Mouse (Mus musculus) macrophage (primary cell): ENCODE data around the gene Galns. TPM values are rescaled to one million over a fixed set of nuclear protein-coding genes. Genes with fewer than 3 reads are reported as not detected.

Source experiments
- H3K27ac ChIP-seq: fragments of 350-480 bp; formaldehyde crosslinking; 2 replicates; pipeline ENCODE4 v1.9.0; 2021
- H3K36me3 ChIP-seq: fragments of 350-480 bp; formaldehyde crosslinking; 2 replicates; pipeline ENCODE4 v1.9.0; 2021; ENCODE audit errors: inconsistent target
- H3K4me3 ChIP-seq: fragments of 350-480 bp; formaldehyde crosslinking; 2 replicates; pipeline ENCODE4 v1.9.0; 2021; ENCODE audit errors: inconsistent target
- H3K79me2 ChIP-seq: fragments of 350-480 bp; formaldehyde crosslinking; 2 replicates; pipeline ENCODE4 v1.9.0; 2021; ENCODE audit errors: inconsistent target
- WGBS: methylation state at CpG from one replicate; pipeline ENCODE4 v1.1.7; 2026; ENCODE audit warnings: inconsistent platforms; ENCODE audit not compliant: missing documents; 5-methylcytosine and 5-hydroxymethylcytosine counted together
- polyA plus RNA-seq: library from polyadenylated mRNA; stranded (reverse); fragments of 250-400 nt; gene quantifications from 3 replicates; pipeline ENCODE4 v1.2.4, GENCODE M21; 2018; ENCODE audit warnings: inconsistent platforms
- total RNA-seq, 78 experiments: library from RNA; depleted of rRNA; stranded (reverse); fragments of 250-400 nt; gene quantifications; 1 replicate in 9 of 78; 2 replicates in 24 of 78; 3 replicates in 43 of 78; 4 replicates in 2 of 78; pipeline ENCODE4 v1.2.4; 2018; ENCODE audit warnings: inconsistent platforms in 56 of 78

Gene Galns
- total RNA-seq (2018; cell fraction: chromatin; rRNA removed): 10 to 100 TPM; 10.3 to 60.8 (median 33.9) TPM
- total RNA-seq (2018; cell fraction: cytosol; rRNA removed): 100 to 1,000 TPM in 8 of 26 experiments, 10 to 100 TPM in 18; 70.1 to 132 (median 87.3) TPM
- total RNA-seq (2018; cell fraction: nucleus; rRNA removed): 100 to 1,000 TPM in 6 of 26 experiments, 10 to 100 TPM in 20; 33.0 to 130 (median 90.1) TPM
- polyA plus RNA-seq: 70.7 to 140 TPM (median 99.8 TPM) in 3 replicates

DNA sequence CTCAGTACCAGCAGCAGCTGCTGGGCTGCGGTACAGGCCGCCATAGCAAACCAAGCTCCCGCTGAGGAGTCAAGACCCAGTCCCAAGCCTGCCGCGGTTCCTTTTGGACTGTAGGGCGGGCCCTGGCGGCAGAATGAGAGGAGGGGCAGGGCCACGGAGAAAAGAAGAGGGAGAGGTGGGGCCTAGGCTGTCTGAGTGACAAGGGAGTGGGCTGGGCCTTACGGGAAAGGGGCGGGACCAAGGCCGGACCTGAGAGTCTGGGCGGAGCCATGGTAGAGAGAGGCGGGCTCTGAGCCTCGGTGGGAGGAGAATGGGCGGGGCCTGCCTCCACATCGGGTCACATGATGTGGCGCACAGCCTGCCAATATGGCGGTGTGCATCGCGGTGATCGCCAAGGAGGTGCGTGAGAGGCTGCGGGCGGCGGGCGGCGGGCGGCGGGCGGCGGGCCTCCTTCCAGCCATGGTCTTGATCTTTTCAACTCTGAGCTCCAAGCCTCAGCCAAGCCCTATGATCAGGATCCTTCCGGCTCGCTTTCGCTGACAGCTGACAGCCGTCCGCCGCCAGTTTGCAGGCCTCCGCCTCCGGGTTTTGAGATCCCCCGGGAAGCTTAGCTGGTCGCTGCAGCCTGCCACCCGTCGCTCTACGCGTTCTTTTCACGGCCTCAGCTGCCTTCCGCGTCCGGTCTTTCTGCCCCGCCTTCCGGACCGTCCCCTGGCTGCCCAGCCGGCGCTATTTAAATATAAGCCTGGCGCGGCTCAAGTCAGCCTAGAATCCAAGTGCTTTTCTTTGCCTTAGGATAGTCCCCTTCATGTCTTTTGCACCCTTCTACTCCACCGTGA is at the start of gene Galns, which contains the start of gene Trappc2l:
TSS of gene Galns (minus strand) at position 169 of the 839 bp plus-strand sequence.
TSS of gene Trappc2l (plus strand) at position 346 of the 839 bp plus-strand sequence.
- WGBS: under 1% methylated on average over 56 of the region's 57 CpGs
- H3K36me3 ChIP-seq: peaks cover 22% of the 10 kb centered on the region
- H3K79me2 ChIP-seq: peaks cover 52% of the 10 kb centered on the region
- peak within 1 kb of the TSS; percentile 73 for H3K4me3 ChIP-seq
- peak within 1 kb of the TSS; percentile 66 for H3K27ac ChIP-seq

DNA sequence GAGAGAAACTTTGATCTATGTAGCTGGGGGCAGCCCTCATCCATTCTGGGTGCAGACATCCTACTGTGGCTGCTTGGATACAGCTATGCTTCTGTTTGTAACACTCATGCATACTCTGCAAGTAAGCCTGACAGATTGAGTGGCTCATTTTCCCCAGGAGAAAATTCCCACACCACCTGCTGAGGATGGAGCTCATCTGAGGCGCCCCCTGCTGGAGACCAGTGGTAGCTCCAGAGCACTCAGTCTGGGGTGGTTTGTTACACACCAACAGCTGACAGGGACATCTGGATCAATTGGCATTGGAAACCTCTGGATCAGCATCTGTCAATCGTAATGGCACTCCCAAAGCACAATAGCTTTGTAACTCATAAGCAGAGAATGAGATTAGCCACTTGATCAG is 48.8 kb upstream of the Galns start:
- WGBS: 77% methylated on average over 2 of the region's 2 CpGs
- no peaks in the 10 kb centered on the region for H3K36me3 ChIP-seq
- no peaks in the 10 kb centered on the region; the same call in 1 of the 2 replicates for H3K79me2 ChIP-seq
- H3K27ac ChIP-seq: no peak overlapping the region
- no peak overlapping the region for H3K4me3 ChIP-seq

DNA sequence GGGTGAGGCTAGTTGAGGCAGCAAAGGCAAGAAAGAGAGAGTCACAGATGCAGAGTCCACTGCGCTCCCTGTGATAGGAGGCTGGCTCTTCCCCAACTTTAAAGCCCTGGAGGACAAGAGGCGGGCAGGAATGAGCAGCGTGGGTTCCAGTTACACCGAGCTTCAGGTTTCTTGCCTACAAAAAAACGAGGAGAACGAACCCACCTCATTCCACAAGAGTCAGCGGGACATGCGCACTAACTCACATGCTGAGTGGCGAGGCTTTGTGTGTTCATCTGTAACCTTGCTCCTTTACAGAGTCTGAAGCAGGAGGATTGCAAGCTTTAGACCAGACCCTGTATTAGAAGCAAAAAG is 47.5 kb upstream of the Galns start:
- Histone ChIP-seq H3K79me2 (no peaks in the 10 kb centered on the region; the same call in 1 of the 2 replicates), H3K27ac (no peak overlapping the region), H3K36me3 (no peaks in the 10 kb centered on the region), H3K4me3 (no peak overlapping the region)
- WGBS: 98% methylated on average over 9 of the region's 9 CpGs

DNA sequence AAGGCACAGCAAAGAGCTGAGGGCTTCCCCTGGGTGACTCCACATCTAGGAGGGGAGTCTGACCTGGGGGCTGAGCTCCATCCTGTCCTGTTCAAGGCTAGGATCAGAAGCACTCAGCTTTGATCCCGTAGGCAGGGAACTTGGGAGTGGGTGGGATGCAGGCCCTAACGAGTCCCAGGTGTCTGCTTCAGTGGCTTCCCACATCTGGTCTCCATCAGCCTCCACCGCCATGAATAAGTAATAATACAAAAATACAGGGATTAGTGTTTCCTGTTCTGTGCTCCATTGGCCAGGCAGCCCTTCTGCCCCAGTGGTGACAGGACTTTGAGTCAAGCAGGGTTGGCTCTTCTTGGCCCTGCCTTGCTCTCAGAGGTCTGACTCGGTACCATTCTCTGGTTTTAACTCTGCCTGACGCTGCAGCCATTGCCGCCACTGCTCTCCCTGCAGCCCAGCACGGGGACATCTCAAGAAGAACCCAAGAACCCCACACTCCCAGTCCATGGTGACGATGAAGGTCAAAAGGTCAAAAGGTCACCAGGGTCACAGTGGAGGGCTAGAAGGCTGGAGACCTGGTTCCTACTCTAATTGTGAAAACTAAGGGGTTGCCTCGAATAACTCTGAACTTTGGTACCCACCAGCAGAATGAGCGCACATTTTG is 47.0 kb upstream of the Galns start:
- Histone ChIP-seq H3K36me3 (no peaks in the 10 kb centered on the region), H3K27ac (no peak overlapping the region), H3K4me3 (no peak overlapping the region), H3K79me2 (no peaks in the 10 kb centered on the region; the same call in 1 of the 2 replicates)
- WGBS: 89% methylated on average over 10 of the region's 10 CpGs

DNA sequence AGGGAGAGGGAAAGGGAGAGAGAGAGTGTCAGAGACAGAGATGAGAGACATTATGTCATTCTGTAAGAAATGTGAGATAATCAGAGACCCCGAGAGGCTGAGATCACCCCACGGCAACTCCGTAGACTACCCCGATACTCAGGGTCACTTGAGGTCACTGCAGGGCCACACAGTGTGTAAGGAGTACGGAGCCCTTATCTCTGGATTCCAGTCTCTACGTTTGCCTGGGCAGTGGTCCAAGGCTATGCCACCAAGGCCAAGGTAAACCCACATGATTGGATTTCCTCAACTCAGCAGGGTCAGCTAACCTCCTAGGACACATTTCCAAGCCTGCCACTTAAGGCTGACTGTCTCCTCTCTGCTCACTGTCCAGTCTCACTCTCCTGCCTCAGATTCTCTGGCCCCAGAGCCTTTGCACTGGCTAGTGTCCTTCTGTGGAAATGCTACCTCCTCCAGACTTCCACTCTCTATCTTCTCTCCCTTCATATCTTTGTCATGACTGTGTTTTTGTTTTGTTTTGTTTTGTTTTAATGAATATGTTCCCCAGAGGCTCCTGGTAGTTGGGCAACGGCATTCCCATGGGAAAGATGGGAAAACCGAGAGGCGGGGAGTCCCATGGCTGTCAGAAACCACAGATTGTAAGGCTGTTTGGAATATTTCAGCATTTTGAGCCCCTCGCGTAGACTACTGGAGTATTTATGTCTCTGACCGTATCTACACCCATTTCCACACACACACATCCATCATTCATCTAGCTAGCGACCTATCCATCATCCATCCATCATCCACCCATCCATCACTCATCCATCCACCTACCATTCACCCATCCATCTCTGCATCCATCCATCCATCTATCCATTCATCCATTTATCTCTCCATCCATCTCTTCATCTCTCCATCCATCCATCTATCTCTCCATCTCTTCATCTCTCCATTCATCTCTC is 45.1 kb upstream of the Galns start:
- WGBS: 80% methylated on average over 13 of the region's 13 CpGs
- Histone ChIP-seq H3K36me3 (no peaks in the 10 kb centered on the region), H3K4me3 (no peak overlapping the region), H3K27ac (no peak overlapping the region), H3K79me2 (no peaks in the 10 kb centered on the region; the same call in 1 of the 2 replicates)

DNA sequence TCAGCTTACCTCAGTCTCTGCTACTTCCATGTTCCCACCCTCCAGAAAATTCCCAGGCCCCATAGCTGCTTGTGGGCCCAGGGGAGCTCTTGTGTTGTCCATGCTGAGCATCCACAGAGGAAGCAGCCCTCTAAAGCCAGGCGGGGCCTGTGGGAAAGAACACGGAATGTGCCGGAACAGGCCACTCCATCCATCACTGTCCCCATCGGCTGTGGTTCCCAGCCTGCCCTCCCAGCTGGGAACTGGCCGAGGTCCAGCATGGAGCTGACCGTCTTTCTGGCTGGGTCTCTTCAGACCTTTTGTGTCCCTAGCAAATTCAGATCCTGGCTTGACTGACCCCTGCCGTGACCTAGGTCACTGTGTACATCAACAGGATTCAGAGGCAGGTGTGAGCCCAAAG is 43.5 kb upstream of the Galns start:
- Histone ChIP-seq H3K36me3 (no peaks in the 10 kb centered on the region), H3K79me2 (no peaks in the 10 kb centered on the region), H3K27ac (no peak overlapping the region), H3K4me3 (no peak overlapping the region)
- WGBS: 95% methylated on average over 7 of the region's 7 CpGs

DNA sequence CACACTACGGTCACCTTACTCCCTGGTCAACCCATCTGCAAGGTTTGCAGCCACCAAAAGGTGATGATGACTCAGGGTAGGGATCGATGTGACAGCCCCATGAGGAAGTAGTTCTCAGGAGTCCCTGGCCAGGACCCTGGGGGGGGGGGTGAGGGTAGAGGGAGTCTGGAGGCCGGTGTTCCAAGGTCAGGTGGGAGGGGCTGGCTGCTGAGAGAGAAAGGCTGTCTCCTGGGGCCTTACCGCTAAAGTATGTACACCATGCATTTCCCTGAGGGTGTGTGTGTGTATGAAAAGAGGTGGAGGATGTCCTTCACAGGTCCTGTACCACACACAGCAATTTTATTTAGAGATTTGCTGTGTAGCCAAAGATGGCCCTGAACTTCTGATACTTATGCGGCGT is 41.4 kb upstream of the Galns start:
- H3K36me3 ChIP-seq: no peaks in the 10 kb centered on the region
- 67% methylated on average over 6 of the region's 6 CpGs for WGBS

DNA sequence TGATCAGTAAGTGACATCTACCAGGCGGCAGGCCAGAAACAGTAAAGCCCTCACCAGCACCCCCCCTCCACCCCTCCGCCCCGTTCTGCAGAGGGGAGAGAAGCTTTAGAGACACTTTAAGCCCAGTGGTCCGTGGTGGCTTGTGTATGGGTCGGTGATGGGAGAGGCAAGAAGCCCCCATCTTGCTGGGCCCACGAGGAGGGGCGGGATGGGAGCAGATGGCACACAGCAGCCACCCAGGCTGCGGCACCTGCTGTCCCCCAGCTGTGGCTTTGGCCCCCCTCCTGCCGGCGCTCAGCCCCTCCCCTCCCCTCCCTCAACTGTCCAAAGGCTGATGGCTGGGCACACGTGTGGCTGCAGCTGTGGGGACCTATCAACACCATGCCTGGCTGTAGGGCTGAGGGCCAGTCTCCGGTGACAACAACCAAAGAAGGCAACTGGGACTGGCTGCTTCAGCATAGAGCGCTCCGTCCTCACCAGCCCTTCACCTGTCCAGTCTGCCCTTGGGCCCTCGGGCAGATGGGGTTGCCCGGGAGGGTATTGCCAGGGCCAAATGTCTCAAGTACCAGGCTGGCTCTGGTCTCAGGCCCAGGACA is 40.2 kb upstream of the Galns start:
- no peaks in the 10 kb centered on the region for H3K79me2 ChIP-seq
- H3K4me3 ChIP-seq: no peak overlapping the region
- 82% methylated on average over 14 of the region's 16 CpGs for WGBS
- no peaks in the 10 kb centered on the region for H3K36me3 ChIP-seq
- no peak overlapping the region for H3K27ac ChIP-seq

More for the DNA sequence above, 41.4 kb upstream of the Galns start:
- Histone ChIP-seq H3K4me3 (no peak overlapping the region), H3K79me2 (no peaks in the 10 kb centered on the region), H3K27ac (no peak overlapping the region)

DNA sequence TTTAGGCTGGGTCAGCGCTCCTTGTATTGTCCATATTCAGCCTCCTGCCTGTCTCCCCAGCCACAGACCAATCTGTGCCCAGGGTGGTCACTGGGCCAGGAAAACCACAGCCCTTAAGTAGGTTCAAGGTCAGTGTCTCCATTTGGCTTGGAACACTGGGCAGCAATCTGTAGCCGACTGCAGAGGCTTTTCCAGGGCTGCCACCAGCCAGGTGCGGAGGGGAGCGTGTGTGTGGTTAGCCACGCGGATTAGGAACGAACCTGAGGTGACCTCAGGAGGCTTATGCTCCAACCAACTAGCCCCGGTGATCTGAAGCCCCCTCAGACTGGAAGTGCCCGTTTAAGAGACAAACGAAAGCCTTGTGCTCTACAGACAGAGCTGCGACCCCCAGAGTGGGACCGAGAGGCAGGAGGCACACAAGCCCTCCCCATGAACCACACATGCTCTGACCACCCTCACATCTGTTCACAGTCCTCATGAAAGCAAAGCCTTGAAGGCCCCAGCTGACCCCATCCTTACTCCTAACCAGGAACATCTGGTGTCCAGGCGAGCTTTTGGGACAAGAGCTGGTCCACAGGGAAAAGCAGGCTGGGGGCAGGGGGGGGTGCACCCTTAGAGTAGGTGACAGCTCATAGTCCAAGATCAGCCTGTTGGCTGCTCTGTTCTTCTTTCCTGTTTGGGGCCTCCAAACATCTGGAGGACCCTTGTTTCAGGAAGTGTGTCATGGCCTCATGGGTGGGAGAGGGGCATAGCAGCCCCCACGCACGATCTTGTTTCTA is 37.1 kb upstream of the Galns start:
- WGBS: 91% methylated on average over 15 of the region's 15 CpGs
- Histone ChIP-seq H3K4me3 (no peak overlapping the region), H3K27ac (no peak overlapping the region), H3K79me2 (no peaks in the 10 kb centered on the region), H3K36me3 (no peaks in the 10 kb centered on the region)

DNA sequence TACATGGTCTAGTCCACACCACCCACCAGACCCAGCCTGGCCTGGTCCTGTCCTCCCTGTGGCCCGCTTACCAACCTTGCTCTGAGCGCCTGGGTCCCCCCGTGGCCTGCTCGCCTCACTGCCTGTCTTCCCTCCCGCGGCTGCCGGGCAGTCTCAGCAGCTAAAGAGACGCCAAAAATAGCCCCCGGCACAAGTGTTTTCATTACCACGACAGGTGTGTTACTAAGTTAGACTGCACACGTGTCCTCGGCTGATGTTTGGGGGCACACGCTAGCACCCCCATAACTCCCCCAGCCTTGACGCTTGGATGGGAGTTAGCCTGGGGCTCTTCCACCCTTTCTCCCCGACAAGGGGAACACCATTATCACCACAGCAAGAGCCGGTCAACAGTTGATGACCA is 35.1 kb upstream of the Galns start:
- WGBS: 88% methylated on average over 16 of the region's 16 CpGs
- H3K4me3 ChIP-seq: no peak overlapping the region
- H3K79me2 ChIP-seq: no peaks in the 10 kb centered on the region
- no peaks in the 10 kb centered on the region for H3K36me3 ChIP-seq
- no peak overlapping the region for H3K27ac ChIP-seq

DNA sequence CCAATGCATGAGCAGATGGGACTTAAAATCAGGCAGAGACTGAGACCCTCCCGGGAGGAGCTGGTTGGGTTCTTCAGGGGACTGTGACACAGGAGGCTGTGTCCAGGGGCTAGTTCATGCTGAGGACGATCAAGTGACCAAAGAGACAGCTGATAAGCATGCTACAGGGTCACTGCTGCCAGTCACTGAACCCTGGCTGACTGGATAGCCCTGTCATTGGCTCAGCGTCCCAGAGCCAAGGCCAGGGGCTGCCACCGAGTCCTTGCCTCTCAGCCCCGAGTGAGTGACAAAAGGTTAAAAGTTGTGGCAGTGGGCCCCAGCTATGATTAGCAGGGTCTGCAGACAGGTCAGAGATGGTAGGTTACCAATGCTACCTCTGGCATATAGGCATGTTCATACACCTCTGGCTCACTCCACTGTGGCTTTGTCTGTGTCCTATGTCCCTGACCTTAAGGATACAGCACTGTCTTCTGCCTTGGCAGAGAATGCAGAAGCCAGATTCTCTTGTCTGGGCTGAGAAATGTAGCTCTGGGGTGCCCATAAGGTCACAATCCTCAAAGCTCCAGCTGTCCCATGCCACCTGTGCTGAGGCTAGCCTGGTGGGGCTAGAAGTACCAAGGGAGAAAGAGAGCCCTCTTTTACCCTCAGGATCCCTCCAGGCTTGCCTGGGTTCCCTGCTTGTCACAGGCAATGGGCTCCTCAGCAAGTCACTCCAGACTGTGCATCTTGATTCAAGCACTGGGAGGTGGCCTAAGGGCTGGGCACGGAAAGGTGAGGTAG is 33.1 kb upstream of the Galns start:
- H3K79me2 ChIP-seq: no peaks in the 10 kb centered on the region
- H3K27ac ChIP-seq: no peak overlapping the region
- WGBS: 93% methylated on average over 6 of the region's 6 CpGs
- H3K36me3 ChIP-seq: no peaks in the 10 kb centered on the region
- no peak overlapping the region for H3K4me3 ChIP-seq

DNA sequence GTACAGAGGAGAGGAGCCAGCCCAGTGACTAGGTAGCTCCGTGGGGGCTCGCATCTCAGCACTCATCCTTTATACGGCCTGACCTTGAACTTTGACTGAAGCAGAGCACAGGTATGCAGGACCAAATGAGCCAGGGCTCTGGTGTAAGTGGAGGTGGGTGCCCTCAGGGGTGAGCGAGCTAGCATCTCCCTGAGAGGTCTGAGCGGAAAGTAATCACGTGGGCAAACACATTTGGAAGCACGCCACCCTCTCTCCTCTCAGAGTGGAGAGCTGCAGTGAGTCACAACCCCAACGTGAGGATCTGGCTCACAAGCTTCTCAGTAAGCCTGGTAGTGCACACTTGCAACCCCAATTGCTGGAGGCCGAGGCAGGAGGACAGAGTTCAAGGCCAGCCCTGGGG is 30.8 kb upstream of the Galns start:
- H3K36me3 ChIP-seq: no peaks in the 10 kb centered on the region
- no peaks in the 10 kb centered on the region for H3K79me2 ChIP-seq
- H3K27ac ChIP-seq: no peak overlapping the region
- WGBS: 88% methylated on average over 9 of the region's 9 CpGs
- H3K4me3 ChIP-seq: no peak overlapping the region

DNA sequence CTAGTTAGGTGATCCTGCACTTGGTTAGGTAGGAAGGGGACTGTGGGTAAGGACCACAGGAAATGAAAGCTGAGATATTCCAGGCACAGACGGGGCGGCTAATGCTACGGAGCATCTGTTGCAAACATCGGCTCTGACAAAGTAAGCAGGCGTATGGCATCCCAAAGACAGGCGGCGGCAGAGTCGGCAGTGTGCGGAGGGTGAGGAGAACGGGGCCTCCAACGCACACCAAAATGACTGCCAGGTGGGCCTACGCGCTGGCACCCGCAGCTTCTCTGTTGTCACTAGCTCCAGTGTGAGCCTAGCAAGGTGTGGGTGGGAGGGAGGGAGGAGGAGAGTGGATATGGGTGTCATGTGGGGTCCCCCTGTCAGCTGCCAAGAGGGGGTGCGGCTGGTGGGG is 30.1 kb upstream of the Galns start:
- H3K79me2 ChIP-seq: no peaks in the 10 kb centered on the region
- 95% methylated on average over 14 of the region's 15 CpGs for WGBS
- no peak overlapping the region for H3K27ac ChIP-seq
- no peaks in the 10 kb centered on the region for H3K36me3 ChIP-seq
- no peak overlapping the region for H3K4me3 ChIP-seq
